Mouse (Mus musculus): ENCODE results near the gene Macrod2.

DNA sequence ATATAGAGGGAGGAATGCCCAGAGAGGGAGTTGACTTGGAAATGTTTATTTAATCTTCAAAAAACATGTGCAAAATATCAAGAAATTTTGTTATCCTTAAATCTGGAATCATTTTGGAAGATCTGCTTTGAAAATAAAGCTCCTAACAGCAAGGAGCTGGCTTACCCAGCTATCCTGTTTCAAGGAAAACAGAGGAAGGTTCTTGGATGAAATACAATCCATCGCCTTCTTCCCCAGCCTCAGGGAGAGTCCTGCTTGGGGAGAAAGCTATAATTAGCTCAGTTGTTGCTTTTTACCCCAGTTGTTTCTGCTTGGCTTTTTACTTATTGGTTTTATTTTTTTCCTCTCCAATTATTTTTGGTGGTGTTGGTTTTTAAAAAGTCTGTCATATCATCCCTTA, 539.4 kb downstream of the Macrod2 start:
- TF ChIP-seq CTCF (IDR thresholded peaks at IDR 0.05; ENCODE audit: insufficient read depth, low read depth, low read length) (no peak), POLR2A (IDR thresholded peaks at IDR 0.05; ENCODE audit: insufficient read depth, low read depth, low read length) (no peak)
